Comparison of ENCODE assay signal across 9 mouse cellular contexts in genomic region chr1:120602876-120603655, GRCm38 (mm10). TPM values are rescaled to one million over a fixed set of nuclear protein-coding genes. Genes with fewer than 3 reads are reported as not detected.
DNase-seq lines count a peak whose midpoint lies in the region; ATAC-seq lines count a peak whose summit lies in the region.
"Had no signal": no experiment of that assay in that cellular context is flagged by ENCODE, and none has a peak within 500 bp of the region (broad histone marks: within the 10 kb centered on the region; RNA-seq: fewer than 3 reads in every experiment).

No protein-coding gene starts in this region.

- WGBS in lung, embryonic 16.5 days = under 1% methylated on average over 56 of the region's 83 CpGs
- under 1% methylated on average over 53 of the region's 83 CpGs for WGBS in heart, embryonic 15.5 days
- 1% methylated on average over 78 of the region's 83 CpGs for WGBS in liver, embryonic 11.5 days
- WGBS in stomach, embryonic 16.5 days = under 1% methylated on average over 77 of the region's 83 CpGs

- H3K27me3 ChIP-seq in lung, embryonic 16.5 days (ENCODE audit: control insufficient read depth, insufficient read depth, low read depth, low read length) = peaks cover 90% of the 10 kb centered on the region
- peaks cover 95% of the 10 kb centered on the region for H3K27me3 ChIP-seq in heart, embryonic 15.5 days
- peaks cover 99% of the 10 kb centered on the region for H3K27me3 ChIP-seq in liver, embryonic 11.5 days (replicated peaks; ENCODE audit: control insufficient read depth, insufficient read depth, low read length)
- H3K27me3 ChIP-seq in stomach, embryonic 16.5 days (ENCODE audit: control insufficient read depth, insufficient read depth, low read length) = peaks cover 93% of the 10 kb centered on the region

- no peak for DNase-seq in lung, postnatal 14 days
- no peak for DNase-seq in liver, embryonic 11.5 days (ENCODE audit: low spot score)
- no peak for DNase-seq in left cerebral cortex, adult 18-20 months (ENCODE audit: low spot score in 2 of 2)
- no peak for DNase-seq in left cerebral cortex, postnatal 4 days

- peak overlapping the region; percentile 50 for H3K4me3 ChIP-seq in lung, embryonic 16.5 days (ENCODE audit: low read length)
- H3K4me3 ChIP-seq in brown adipose tissue, adult 24 weeks (ENCODE audit: insufficient read depth, low read depth, low read length) = peak overlapping the region; percentile 50
- peak overlapping the region; percentile 57 for H3K4me3 ChIP-seq in heart, embryonic 15.5 days
- peak overlapping the region; percentile 34 for H3K4me3 ChIP-seq in liver, embryonic 11.5 days (ENCODE audit: low read depth, low read length)
- peak overlapping the region; percentile 51 for H3K4me3 ChIP-seq in stomach, embryonic 16.5 days (replicated peaks; ENCODE audit: low read length)

- H3K4me2 ChIP-seq in lung, embryonic 16.5 days (ENCODE audit: low read depth, low read length) = peak overlapping the region; percentile 61
- peak overlapping the region; percentile 95 for H3K4me2 ChIP-seq in heart, embryonic 15.5 days
- H3K4me2 ChIP-seq in liver, embryonic 11.5 days = peak overlapping the region; percentile 70
- H3K4me2 ChIP-seq in stomach, embryonic 16.5 days (ENCODE audit: low read depth, low read length) = peak overlapping the region; percentile 69

- no peak overlapping the region for H3K9ac ChIP-seq in lung, embryonic 16.5 days (ENCODE audit: low read length)
- H3K9ac ChIP-seq in heart, embryonic 15.5 days = peak overlapping the region; percentile 63
- no peak overlapping the region for H3K9ac ChIP-seq in liver, embryonic 11.5 days (ENCODE audit: low read depth, low read length)
- peak overlapping the region; percentile 40 for H3K9ac ChIP-seq in stomach, embryonic 16.5 days (ENCODE audit: low read length)

- ATAC-seq in lung, embryonic 16.5 days (ENCODE audit: low read depth) = peak; percentile 55
- ATAC-seq in heart, embryonic 15.5 days (replicated peaks; ENCODE audit: insufficient number of reproducible peaks, insufficient read depth, low FRiP score, low read depth) = no peak
- no peak for ATAC-seq in liver, embryonic 11.5 days (replicated peaks; ENCODE audit: low FRiP score)
- ATAC-seq in stomach, embryonic 16.5 days (ENCODE audit: insufficient read depth, low FRiP score) = no peak

- no peaks in the 10 kb centered on the region for H3K36me3 ChIP-seq in lung, embryonic 16.5 days (ENCODE audit: control insufficient read depth, insufficient read depth, low read length)
- H3K36me3 ChIP-seq in heart, embryonic 15.5 days = no peaks in the 10 kb centered on the region
- no peaks in the 10 kb centered on the region for H3K36me3 ChIP-seq in liver, embryonic 11.5 days (ENCODE audit: control insufficient read depth, insufficient read depth, low read length)
- H3K36me3 ChIP-seq in stomach, embryonic 16.5 days (ENCODE audit: control insufficient read depth, insufficient read depth, low read length) = no peaks in the 10 kb centered on the region

- intact Hi-C loops in left cerebral cortex, postnatal 4 days (cut with DNase I) = no loop called here

- no peaks in the 10 kb centered on the region for H3K9me3 ChIP-seq in lung, embryonic 16.5 days (ENCODE audit: control insufficient read depth, low read length)
- H3K9me3 ChIP-seq in heart, embryonic 15.5 days (replicated peaks) = no peaks in the 10 kb centered on the region
- no peaks in the 10 kb centered on the region for H3K9me3 ChIP-seq in liver, embryonic 11.5 days (ENCODE audit: control insufficient read depth, low read length)
- H3K9me3 ChIP-seq in stomach, embryonic 16.5 days (replicated peaks; ENCODE audit: control insufficient read depth, low read length) = no peaks in the 10 kb centered on the region

- H3K27ac ChIP-seq in lung, embryonic 16.5 days (ENCODE audit: low read length) = no peak overlapping the region
- no peak overlapping the region for H3K27ac ChIP-seq in brown adipose tissue, adult 24 weeks (replicated peaks; ENCODE audit: low read depth, low read length)
- no peak overlapping the region for H3K27ac ChIP-seq in heart, embryonic 15.5 days
- H3K27ac ChIP-seq in liver, embryonic 11.5 days (ENCODE audit: low read depth, low read length) = no peak overlapping the region
- H3K27ac ChIP-seq in stomach, embryonic 16.5 days (ENCODE audit: low read length) = no peak overlapping the region

- H3K4me1 ChIP-seq in lung, embryonic 16.5 days (replicated peaks; ENCODE audit: control insufficient read depth, insufficient read depth, low read length) = peaks cover 15% of the 10 kb centered on the region
- H3K4me1 ChIP-seq in brown adipose tissue, adult 24 weeks (ENCODE audit: control insufficient read depth, insufficient read depth, insufficient read length, low read length) = no peaks in the 10 kb centered on the region
- peaks cover 29% of the 10 kb centered on the region for H3K4me1 ChIP-seq in heart, embryonic 15.5 days (replicated peaks)
- no peaks in the 10 kb centered on the region for H3K4me1 ChIP-seq in liver, embryonic 11.5 days (replicated peaks; ENCODE audit: control insufficient read depth, insufficient read depth, low read length)
- H3K4me1 ChIP-seq in stomach, embryonic 16.5 days (ENCODE audit: control insufficient read depth, insufficient read depth, low read length) = peaks cover 14% of the 10 kb centered on the region

RNA-seq across cellular contexts. Expression of gene En1, which starts 0.8 kb away (rescaled TPM):
- polyA plus RNA-seq in lung, embryonic 16.5 days (2015; fragmentation: Nextera tagmentation; extraction: Ambion mirVana) = 0.08 TPM in 1 of 2 replicates, not detected in the other
- 0.58 and 0.91 TPM in 2 replicates for polyA plus RNA-seq in brown adipose tissue, adult 24 weeks (2012; ENCODE audit: insufficient read depth, insufficient read length, missing spikeins)
- polyA plus RNA-seq in heart, embryonic 15.5 days (2015; fragmentation: Nextera tagmentation; extraction: Ambion mirVana) = not detected in 2 replicates
- 0.57 and 1.1 TPM in 2 replicates for polyA plus RNA-seq in liver, embryonic 11.5 days (2014; fragmentation: Nextera tagmentation; extraction: Ambion mirVana)
- 0.09 TPM in 1 of 2 replicates, not detected in the other for polyA plus RNA-seq in stomach, embryonic 16.5 days (2015; fragmentation: Nextera tagmentation; extraction: Ambion mirVana)
- total RNA-seq in left cerebral cortex, adult 18-20 months (2021) = not detected
- total RNA-seq in left cerebral cortex, postnatal 4 days (2021) = under 1 TPM; 0.12 to 0.14 TPM
- polyA plus RNA-seq: cortical plate, adult 2 months had no signal

Comparison
In these comparisons a context has a peak if more than half of its experiments do, and no peak if none do; other contexts are left out.
1. H3K9ac ChIP-seq: peak in heart, embryonic 15.5 days (single experiment) and stomach, embryonic 16.5 days (single experiment); none in lung, embryonic 16.5 days (single experiment) and liver, embryonic 11.5 days (single experiment).
2. Peak in every context shown above with its lines, with median percentiles within 50 percentile points of each other: H3K4me2 ChIP-seq and H3K4me3 ChIP-seq.